Mouse (Mus musculus) hindbrain, embryonic 16.5 days (tissue): ENCODE measurements at regions not wholly inside any gene's neighbourhood (a gene's known extent, or its start where the extent isn't known, plus 50 kb on each side); places are given as distances from the start of the nearest gene placed in this dataset.

ENCODE experiments used
- ATAC-seq: fragments of 200-750 bp; cut with Nextera tagmentation; 2 replicates; pipeline ENCODE4 v1.8.0; 2017; ENCODE audit warnings: moderate TSS enrichment, moderate library complexity
- H3K27ac ChIP-seq: fragments of 300-500 bp; sonication (generic); 2 replicates; pipeline ENCODE4 v1.5.1; 2014; ENCODE audit warnings: low read depth, mild to moderate bottlenecking, control low read depth, low read length, moderate library complexity
- H3K27me3 ChIP-seq: fragments of 300-500 bp; sonication (generic); replicated peaks from 2 replicates; pipeline ENCODE4 v1.6.1; 2014; ENCODE audit warnings: low read length; ENCODE audit not compliant: control insufficient read depth, insufficient read depth
- H3K36me3 ChIP-seq: fragments of 300-500 bp; sonication (generic); 2 replicates; pipeline ENCODE4 v1.6.1; 2014; ENCODE audit warnings: mild to moderate bottlenecking, low read length, moderate library complexity, mixed read lengths; ENCODE audit not compliant: control insufficient read depth, insufficient read depth
- H3K4me1 ChIP-seq: fragments of 300-500 bp; sonication (generic); 2 replicates; pipeline ENCODE4 v1.6.1; 2014; ENCODE audit warnings: low read depth, low read length; ENCODE audit not compliant: control insufficient read depth, insufficient read depth
- H3K4me2 ChIP-seq: fragments of 300-500 bp; sonication (generic); 2 replicates; pipeline ENCODE4 v1.6.1; 2014; ENCODE audit warnings: mild to moderate bottlenecking, low read length, control low read depth, moderate library complexity
- H3K4me3 ChIP-seq: fragments of 300-500 bp; sonication (generic); 2 replicates; pipeline ENCODE4 v1.5.1; 2014; ENCODE audit warnings: mild to moderate bottlenecking, low read length, control low read depth, moderate library complexity
- H3K9ac ChIP-seq: fragments of 300-500 bp; sonication (generic); 2 replicates; pipeline ENCODE4 v1.6.1; 2014; ENCODE audit warnings: low read depth, mild to moderate bottlenecking, control low read depth, low read length, moderate library complexity
- H3K9me3 ChIP-seq: fragments of 300-500 bp; sonication (generic); 2 replicates; pipeline ENCODE4 v1.6.1; 2014; ENCODE audit warnings: mild to moderate bottlenecking, low read length, moderate library complexity; ENCODE audit not compliant: control insufficient read depth
- WGBS: fragments of 180-500 bp; shearing (Covaris S2); extraction: QIAGEN DNeasy Blood & Tissue Kit; methylation state at CpG from one replicate; pipeline ENCODE4 v1.1.7; 2014; 5-methylcytosine and 5-hydroxymethylcytosine counted together

DNA sequence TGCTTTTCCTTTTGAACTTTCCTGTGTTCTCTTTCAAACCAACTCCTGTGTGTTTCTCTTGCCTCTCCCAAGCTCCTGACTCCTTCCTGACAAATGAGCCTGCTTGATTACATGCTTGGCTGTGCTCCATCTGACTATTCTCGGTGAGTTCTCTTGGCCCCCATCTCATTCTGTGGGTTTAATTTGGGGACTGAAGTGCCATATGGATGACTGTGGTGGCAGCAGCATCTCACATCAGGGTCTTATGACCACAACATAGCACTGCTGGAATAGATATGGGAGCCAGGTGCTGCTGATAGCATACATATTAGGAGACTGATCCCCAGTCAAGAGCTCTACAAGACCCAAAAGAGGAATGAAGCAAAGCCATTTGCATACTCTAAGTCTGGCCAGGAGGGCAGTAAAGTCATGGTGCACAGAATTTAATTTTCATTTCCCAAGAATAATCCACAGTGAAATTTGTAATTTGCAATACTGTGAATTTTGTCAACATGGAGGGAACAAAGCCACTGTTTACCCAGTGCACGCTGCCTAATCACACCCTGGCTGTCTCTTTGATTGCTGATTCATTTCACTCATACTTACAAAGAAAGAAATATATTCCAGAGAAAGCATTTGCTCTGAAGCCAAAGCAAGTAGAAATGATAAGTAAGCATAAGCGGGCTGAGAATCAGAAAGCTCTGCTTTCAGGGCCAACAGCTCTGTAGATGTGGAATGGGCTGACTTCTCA, 1478.4 kb upstream of the Gm7489 start:
- H3K27me3 ChIP-seq: no peaks in the 10 kb centered on the region
- no peak overlapping the region for H3K9ac ChIP-seq
- no peaks in the 10 kb centered on the region for H3K4me1 ChIP-seq
- no peak overlapping the region for H3K4me2 ChIP-seq
- H3K27ac ChIP-seq: no peak overlapping the region
- no peaks in the 10 kb centered on the region for H3K9me3 ChIP-seq
- no peak overlapping the region for H3K4me3 ChIP-seq
- ATAC-seq: peak; percentile 56
- H3K36me3 ChIP-seq: no peaks in the 10 kb centered on the region
- 71% methylated on average over 3 of the region's 3 CpGs for WGBS

DNA sequence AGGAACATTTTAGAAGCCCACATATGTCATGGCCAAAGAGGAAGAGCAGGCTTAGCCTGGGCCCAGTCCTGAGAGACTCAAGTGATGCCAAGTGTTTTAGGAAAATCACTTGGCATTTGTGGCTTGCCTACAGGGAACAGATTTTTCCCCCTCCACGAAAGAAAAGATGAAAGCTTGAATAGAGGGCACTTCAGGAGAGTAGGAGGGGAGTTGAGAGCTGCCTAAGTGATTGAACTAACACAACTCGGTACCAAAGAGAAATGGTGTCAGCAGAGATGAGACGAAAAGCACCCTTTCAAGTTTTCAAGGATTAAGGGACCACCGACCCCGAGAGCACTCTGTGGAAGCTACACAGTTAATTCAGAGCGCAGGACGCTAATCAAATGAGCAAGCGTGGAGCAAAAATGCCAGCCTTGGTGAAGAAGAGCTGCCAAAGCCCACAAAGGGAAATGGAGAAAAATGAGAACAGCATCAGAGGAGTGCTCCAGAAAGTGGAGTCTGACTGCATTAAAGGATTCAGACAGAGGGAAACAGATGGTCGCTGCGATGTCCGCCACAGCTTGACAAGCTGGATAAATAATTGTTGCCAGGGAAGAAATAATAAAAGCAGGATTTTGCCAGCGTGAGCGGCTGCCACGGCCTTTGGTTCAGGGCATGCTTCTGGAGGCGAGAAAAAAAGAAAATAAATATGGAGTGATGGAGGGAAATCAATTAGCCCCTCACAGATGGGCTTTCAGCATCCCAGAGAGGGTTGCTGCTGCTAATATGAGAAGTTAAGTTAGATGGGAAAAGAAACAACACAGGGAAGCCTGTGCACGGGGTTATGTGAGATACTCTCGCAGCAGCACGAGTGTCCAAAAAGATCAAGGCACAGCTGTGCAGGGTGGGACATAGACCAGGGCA, 1471.6 kb upstream of the Gm7489 start:
- 8% methylated on average over 18 of the region's 18 CpGs for WGBS
- H3K4me2 ChIP-seq: peak overlapping the region; percentile 47
- peak; percentile 94 for ATAC-seq
- H3K4me1 ChIP-seq: peaks cover 4% of the 10 kb centered on the region
- H3K27ac ChIP-seq: peak overlapping the region; percentile 70
- peak overlapping the region; percentile 24; the same call in 1 of the 2 replicates for H3K9ac ChIP-seq
- H3K36me3 ChIP-seq: no peaks in the 10 kb centered on the region
- H3K27me3 ChIP-seq: no peaks in the 10 kb centered on the region
- H3K4me3 ChIP-seq: peak overlapping the region; percentile 16
- no peaks in the 10 kb centered on the region for H3K9me3 ChIP-seq

DNA sequence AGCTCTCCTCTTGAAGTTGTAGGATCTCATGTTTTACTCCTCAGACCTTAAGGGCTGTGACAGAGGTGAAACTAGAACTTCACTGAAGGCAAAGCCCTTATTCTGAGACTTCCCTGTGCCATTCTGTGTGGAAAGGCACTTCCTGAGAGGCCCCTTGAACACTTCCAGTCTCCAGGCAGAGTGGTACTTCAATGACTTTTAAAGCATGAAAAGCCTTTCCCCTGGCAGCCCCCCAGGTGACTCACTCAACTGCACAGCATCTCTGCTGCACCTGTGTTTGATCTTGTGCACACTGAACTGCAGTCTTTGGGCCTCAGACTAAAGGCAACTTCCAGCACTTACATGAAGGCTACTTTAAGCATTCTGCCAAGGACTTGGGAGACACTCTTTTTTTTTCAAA, 1458.7 kb upstream of the Gm7489 start:
- no peak overlapping the region for H3K4me3 ChIP-seq
- no peak overlapping the region for H3K9ac ChIP-seq
- H3K4me1 ChIP-seq: no peaks in the 10 kb centered on the region
- no peak overlapping the region for H3K27ac ChIP-seq
- no peaks in the 10 kb centered on the region for H3K27me3 ChIP-seq
- H3K4me2 ChIP-seq: no peak overlapping the region
- no peaks in the 10 kb centered on the region for H3K9me3 ChIP-seq
- ATAC-seq: no peak
- no peaks in the 10 kb centered on the region for H3K36me3 ChIP-seq

DNA sequence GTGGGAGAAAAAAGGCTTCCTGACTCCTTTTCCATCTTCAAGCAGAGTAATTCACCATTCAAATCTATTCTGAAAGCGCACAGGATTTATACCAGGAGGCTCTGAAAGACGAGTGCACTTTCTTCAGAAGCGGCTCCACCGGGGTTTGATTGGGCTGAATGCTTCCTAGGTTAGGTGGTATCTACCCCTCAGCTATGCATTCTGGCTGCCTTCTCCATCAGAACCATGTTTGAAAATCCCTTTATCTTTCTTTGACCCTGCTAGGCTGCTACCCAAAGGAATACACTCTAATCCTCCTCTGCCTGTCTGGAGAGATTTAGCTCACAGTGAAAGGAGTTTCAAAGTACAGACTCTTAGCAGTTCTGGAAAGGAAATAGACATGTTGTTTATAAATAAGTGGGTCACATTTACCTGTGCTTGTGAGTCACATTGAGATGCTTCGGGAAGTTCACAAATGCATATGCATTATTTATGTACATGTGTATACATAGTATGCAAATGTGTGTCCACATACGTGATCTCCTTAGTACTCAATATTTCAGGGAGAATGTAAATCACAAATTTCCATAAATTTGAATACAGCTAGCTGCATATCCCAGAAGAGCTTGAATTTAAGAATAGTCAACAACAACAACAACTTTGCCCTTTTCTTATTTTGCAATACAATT, 1454.1 kb upstream of the Gm7489 start:
- no peak overlapping the region for H3K27ac ChIP-seq
- H3K36me3 ChIP-seq: no peaks in the 10 kb centered on the region
- no peak overlapping the region for H3K4me2 ChIP-seq
- H3K4me1 ChIP-seq: no peaks in the 10 kb centered on the region
- no peaks in the 10 kb centered on the region for H3K27me3 ChIP-seq
- WGBS: 71% methylated on average over 6 of the region's 6 CpGs
- no peaks in the 10 kb centered on the region for H3K9me3 ChIP-seq
- H3K4me3 ChIP-seq: no peak overlapping the region
- no peak for ATAC-seq
- H3K9ac ChIP-seq: no peak overlapping the region

DNA sequence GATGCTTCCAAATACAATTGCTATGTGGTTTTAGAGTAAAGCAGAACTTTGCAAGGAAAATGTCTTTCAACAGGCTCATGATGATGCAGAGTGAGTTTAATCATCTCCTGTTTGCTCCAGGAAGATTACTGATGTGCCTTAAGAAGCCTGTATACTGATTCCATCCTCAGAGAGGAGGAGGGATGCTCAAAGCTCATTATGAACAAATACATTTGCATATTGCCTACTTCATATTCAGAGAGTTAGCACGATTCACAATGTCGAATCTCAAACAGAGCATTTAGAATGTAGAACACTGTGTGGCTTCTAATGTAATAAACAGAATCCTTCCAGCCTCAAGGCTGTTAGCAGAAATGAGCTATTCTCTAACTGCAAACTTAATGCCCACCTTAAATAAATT, 1451.1 kb upstream of the Gm7489 start:
- H3K4me2 ChIP-seq: no peak overlapping the region
- no peaks in the 10 kb centered on the region for H3K9me3 ChIP-seq
- no peaks in the 10 kb centered on the region for H3K27me3 ChIP-seq
- H3K27ac ChIP-seq: no peak overlapping the region
- no peaks in the 10 kb centered on the region for H3K36me3 ChIP-seq
- WGBS: 41% methylated on average over 2 of the region's 2 CpGs
- peak; percentile 34; the same call in 1 of the 2 replicates for ATAC-seq
- H3K4me1 ChIP-seq: no peaks in the 10 kb centered on the region
- H3K9ac ChIP-seq: no peak overlapping the region
- H3K4me3 ChIP-seq: no peak overlapping the region

DNA sequence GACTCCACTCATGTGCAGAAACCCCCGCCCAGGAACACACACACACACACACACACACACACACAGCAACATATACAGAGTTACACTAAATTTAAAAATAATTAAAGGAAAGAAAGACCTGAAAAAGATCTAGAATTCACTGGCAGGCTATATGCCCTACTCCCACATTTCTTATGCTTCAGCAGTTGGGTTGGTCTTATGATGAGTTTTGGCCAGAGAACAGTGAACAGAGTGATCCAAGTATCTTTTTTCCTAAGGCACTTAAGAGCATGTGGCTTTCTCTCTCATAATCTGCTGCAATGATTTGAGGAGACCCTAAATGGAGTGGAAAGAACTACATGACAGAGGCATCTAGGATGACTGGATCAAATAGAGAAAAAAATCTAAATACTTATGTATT, 1446.3 kb upstream of the Gm7489 start:
- Histone ChIP-seq H3K9me3 (no peaks in the 10 kb centered on the region), H3K36me3 (no peaks in the 10 kb centered on the region), H3K4me3 (no peak overlapping the region), H3K27me3 (no peaks in the 10 kb centered on the region), H3K9ac (no peak overlapping the region), H3K4me2 (no peak overlapping the region), H3K4me1 (no peaks in the 10 kb centered on the region), H3K27ac (no peak overlapping the region)
- ATAC-seq: no peak
- 100% methylated on average over 1 of the region's 1 CpGs for WGBS

DNA sequence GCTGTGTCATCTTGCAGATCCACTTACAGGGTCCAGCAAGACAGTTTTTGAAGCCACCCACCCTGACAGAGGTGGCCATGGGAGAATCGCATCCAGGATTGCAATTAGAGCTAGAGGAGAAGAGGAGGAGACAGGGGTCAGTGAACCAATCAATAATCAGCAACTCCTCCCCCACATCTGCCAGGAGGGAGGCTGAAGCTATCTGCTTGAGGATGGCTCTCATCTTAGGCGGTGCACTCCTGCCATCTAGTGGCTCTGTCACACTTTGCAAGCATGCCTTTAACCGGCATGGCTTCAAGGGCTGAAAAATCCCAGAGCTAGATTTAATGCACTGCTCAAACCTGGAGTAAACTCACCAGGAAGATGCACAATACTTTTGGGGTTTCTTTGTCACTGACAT, 1425.9 kb upstream of the Gm7489 start:
- Histone ChIP-seq H3K27ac (no peak overlapping the region), H3K36me3 (no peaks in the 10 kb centered on the region), H3K9ac (no peak overlapping the region), H3K4me3 (no peak overlapping the region), H3K4me1 (0 out of 2 replicates have a peak, but pooled peaks cover 3% of the 10 kb centered on the region), H3K27me3 (no peaks in the 10 kb centered on the region), H3K9me3 (no peaks in the 10 kb centered on the region), H3K4me2 (peak overlapping the region; percentile 36)
- ATAC-seq: peak; percentile 96
- 2% methylated on average over 3 of the region's 3 CpGs for WGBS

DNA sequence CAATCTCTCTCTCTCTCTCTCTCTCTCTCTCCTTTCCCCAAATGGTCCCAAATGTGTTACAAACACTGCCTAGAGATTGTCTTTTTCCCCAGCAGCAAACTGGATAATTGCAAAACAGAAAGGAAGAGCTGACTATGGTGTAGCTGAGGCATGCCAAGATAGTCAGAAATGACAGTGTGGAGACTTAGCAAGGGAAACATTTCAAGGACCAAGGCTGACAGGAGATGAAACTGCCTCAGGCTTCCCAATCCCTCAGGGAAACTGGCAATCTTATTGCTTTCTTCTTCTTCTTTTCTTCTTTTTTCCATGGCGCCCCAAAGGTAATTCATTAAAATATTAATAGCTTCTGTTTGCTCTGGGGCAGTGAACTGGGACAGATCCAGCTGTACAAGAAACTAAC, 1425.4 kb upstream of the Gm7489 start:
- ATAC-seq: peak; percentile 25; the same call in 1 of the 2 replicates

More for the DNA sequence above, 1425.4 kb upstream of the Gm7489 start:
- Histone ChIP-seq H3K9me3 (no peaks in the 10 kb centered on the region), H3K9ac (no peak overlapping the region), H3K4me3 (no peak overlapping the region), H3K27ac (no peak overlapping the region), H3K4me2 (no peak overlapping the region), H3K36me3 (no peaks in the 10 kb centered on the region), H3K4me1 (peaks cover 3% of the 10 kb centered on the region; the same call in 1 of the 2 replicates), H3K27me3 (no peaks in the 10 kb centered on the region)
- whole genome bisulfite sequencing: 65% methylated on average over 1 of the region's 1 CpGs
